Mouse (Mus musculus): ENCODE data around the gene Olfr672. TPM values are rescaled to one million over a fixed set of nuclear protein-coding genes. Genes with fewer than 3 reads are reported as not detected.

Gene Olfr672
- polyA plus RNA-seq, 1 experiment from 2014 or later = not detected

Other genes starting within 250 kb of the Olfr672 start
- gene Usp17le, start 224.6 kb downstream of the Olfr672 start, polyA plus RNA-seq (2014; fragmentation: Nextera tagmentation; extraction: Ambion mirVana) = not detected in 2 replicates
- gene Usp17lb, start 159.4 kb downstream of the Olfr672 start, polyA plus RNA-seq (2014; fragmentation: Nextera tagmentation; extraction: Ambion mirVana) = not detected in 2 replicates
- not detected in 2 replicates for gene Usp17la, start 145.0 kb downstream of the Olfr672 start, polyA plus RNA-seq (2014; fragmentation: Nextera tagmentation; extraction: Ambion mirVana)
- gene Olfr665, start 124.0 kb downstream of the Olfr672 start, polyA plus RNA-seq (2014; fragmentation: Nextera tagmentation; extraction: Ambion mirVana) = not detected in 2 replicates
- not detected in 2 replicates for gene Olfr666, start 106.1 kb downstream of the Olfr672 start, polyA plus RNA-seq (2014; fragmentation: Nextera tagmentation; extraction: Ambion mirVana)
- not detected in 2 replicates for gene Olfr667, start 80.5 kb downstream of the Olfr672 start, polyA plus RNA-seq (2014; fragmentation: Nextera tagmentation; extraction: Ambion mirVana)
- not detected in 2 replicates for gene Olfr668, start 74.0 kb downstream of the Olfr672 start, polyA plus RNA-seq (2014; fragmentation: Nextera tagmentation; extraction: Ambion mirVana)
- not detected in 2 replicates for gene Olfr669, start 67.8 kb downstream of the Olfr672 start, polyA plus RNA-seq (2014; fragmentation: Nextera tagmentation; extraction: Ambion mirVana)
- not detected in 2 replicates for gene Olfr670, start 39.4 kb downstream of the Olfr672 start, polyA plus RNA-seq (2014; fragmentation: Nextera tagmentation; extraction: Ambion mirVana)
- not detected in 2 replicates for gene Olfr671, start 22.9 kb downstream of the Olfr672 start, polyA plus RNA-seq (2014; fragmentation: Nextera tagmentation; extraction: Ambion mirVana)
- not detected in 2 replicates for gene Olfr675, start 26.4 kb upstream of the Olfr672 start, polyA plus RNA-seq (2014; fragmentation: Nextera tagmentation; extraction: Ambion mirVana)
- not detected in 2 replicates for gene Olfr676, start 30.7 kb upstream of the Olfr672 start, polyA plus RNA-seq (2014; fragmentation: Nextera tagmentation; extraction: Ambion mirVana)
- not detected in 2 replicates for gene Olfr677, start 49.3 kb upstream of the Olfr672 start, polyA plus RNA-seq (2014; fragmentation: Nextera tagmentation; extraction: Ambion mirVana)
- not detected in 2 replicates for gene Olfr678, start 62.4 kb upstream of the Olfr672 start, polyA plus RNA-seq (2014; fragmentation: Nextera tagmentation; extraction: Ambion mirVana)
- not detected in 2 replicates for gene Olfr679, start 79.2 kb upstream of the Olfr672 start, polyA plus RNA-seq (2014; fragmentation: Nextera tagmentation; extraction: Ambion mirVana)
- not detected in 2 replicates for gene Olfr680-ps1, start 90.8 kb upstream of the Olfr672 start, polyA plus RNA-seq (2014; fragmentation: Nextera tagmentation; extraction: Ambion mirVana)
- not detected in 2 replicates for gene Olfr681, start 114.8 kb upstream of the Olfr672 start, polyA plus RNA-seq (2014; fragmentation: Nextera tagmentation; extraction: Ambion mirVana)
- gene Olfr683, start 145.0 kb upstream of the Olfr672 start, polyA plus RNA-seq (2014; fragmentation: Nextera tagmentation; extraction: Ambion mirVana) = not detected in 2 replicates
- gene Olfr684, start 161.6 kb upstream of the Olfr672 start, polyA plus RNA-seq (2014; fragmentation: Nextera tagmentation; extraction: Ambion mirVana) = 0.06 TPM in 1 of 2 replicates, not detected in the other
- not detected in 2 replicates for gene Olfr685, start 184.0 kb upstream of the Olfr672 start, polyA plus RNA-seq (2014; fragmentation: Nextera tagmentation; extraction: Ambion mirVana)
- not detected in 2 replicates for gene Olfr686, start 205.5 kb upstream of the Olfr672 start, polyA plus RNA-seq (2014; fragmentation: Nextera tagmentation; extraction: Ambion mirVana)